Mouse (Mus musculus): ENCODE measurements at regions not wholly inside any gene's neighbourhood (a gene's known extent, or its start where the extent isn't known, plus 50 kb on each side); places are given as distances from the start of the nearest gene placed in this dataset.

DNA sequence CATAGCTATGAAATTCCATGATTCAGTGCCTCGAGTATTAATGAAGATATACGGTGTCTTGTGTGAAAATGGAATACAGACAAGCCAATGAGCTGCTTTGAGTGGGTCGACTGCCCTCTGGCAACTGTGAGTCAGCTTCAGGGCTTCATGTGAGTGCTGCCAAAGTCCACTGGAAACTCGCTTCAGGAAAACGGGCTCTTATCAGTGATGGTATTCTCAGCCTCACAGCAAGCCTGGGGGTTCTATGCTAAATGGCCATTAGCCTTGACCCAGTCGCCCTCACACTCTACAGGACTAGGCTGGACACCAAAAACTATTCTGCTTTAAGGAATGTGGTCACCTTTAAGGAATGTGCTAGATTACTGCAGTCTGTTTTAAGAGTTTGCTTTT is 477.8 kb downstream of the Efnb2 start:
- DNase-seq (ENCODE audit: low read depth, low spot score): no peak
- no peak overlapping the region for H3K4me3 ChIP-seq (ENCODE audit: control insufficient read depth in 1 of 2, insufficient read depth in 1 of 2, low read depth in 2 of 2, low read length in 2 of 2)
- no peaks in the 10 kb centered on the region for H3K79me2 ChIP-seq (ENCODE audit: control insufficient read depth, insufficient read depth, low read length, poor library complexity)
- TF ChIP-seq TAL1 (IDR thresholded peaks at IDR 0.05; ENCODE audit: low read length) (no peak), RAD21 (IDR thresholded peaks at IDR 0.05; ENCODE audit: low read depth, low read length) (no peak)
- H3K4me1 ChIP-seq (ENCODE audit: control insufficient read depth in 1 of 2, insufficient read depth in 2 of 2, low read length in 2 of 2): no peaks in the 10 kb centered on the region
- no peaks in the 10 kb centered on the region for H3K36me3 ChIP-seq (ENCODE audit: control insufficient read depth in 1 of 2, insufficient read depth in 2 of 2, low read length in 2 of 2)
- H3K9ac ChIP-seq (ENCODE audit: control insufficient read depth, low read depth, low read length, poor library complexity, severe bottlenecking): no peak overlapping the region
- no peaks in the 10 kb centered on the region for H3K27me3 ChIP-seq (ENCODE audit: control insufficient read depth in 1 of 2, insufficient read depth in 2 of 2, low read length in 2 of 2)
- H3K9me3 ChIP-seq (replicated peaks; ENCODE audit: insufficient read depth, low read length): no peaks in the 10 kb centered on the region
- no peak overlapping the region for H3K27ac ChIP-seq (ENCODE audit: control insufficient read depth, low read depth, low read length)

DNA sequence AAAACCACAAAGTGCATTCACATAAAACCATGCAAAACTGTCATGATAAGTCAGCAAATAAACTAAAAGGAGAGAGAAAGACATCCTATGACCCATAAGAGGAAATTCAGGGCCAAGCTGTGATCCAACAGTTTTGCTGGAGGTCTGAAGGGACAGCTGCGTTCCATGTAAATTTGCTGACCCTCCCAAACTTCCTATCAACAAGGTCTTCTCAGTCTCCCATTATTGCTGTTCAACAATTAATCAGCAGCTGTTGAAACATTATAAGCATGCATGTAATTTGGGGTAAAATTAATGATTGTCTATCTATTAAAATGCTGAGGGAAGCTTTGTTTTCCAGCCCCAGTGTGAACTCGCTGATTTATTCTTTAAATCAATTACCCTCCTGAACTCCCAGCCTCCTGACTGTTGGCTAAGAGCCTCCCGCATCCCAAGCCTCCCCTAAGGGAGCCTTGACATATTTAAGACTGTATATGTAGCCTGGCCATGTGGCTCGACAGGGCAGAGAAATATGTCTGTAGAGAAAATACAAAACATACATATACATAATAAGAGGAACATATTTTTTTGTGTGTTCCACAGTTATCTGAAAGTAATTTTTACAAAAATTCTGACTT is 478.3 kb downstream of the Efnb2 start:
- no peaks in the 10 kb centered on the region for H3K9me3 ChIP-seq (replicated peaks; ENCODE audit: insufficient read depth, low read length)
- H3K9ac ChIP-seq (ENCODE audit: control insufficient read depth, low read depth, low read length, poor library complexity, severe bottlenecking): no peak overlapping the region

DNA sequence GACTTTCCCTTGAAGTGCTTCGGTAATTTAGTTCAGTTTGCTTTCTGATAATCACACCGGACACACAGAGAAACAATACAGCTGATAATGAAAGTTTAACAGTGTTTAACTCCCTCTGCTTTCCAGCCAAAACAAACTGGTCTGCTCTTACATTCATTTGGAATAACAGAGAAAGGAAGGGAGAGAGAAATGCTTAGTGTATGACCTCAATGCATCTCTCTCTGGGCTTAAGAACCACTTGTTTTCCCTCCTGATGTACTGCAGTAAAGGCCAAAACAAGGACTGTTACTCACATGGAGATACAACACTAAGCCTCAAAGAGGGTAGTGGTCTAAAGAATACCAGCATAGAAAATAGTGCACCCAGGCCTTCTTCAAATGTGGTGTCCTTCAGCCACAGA is 478.9 kb downstream of the Efnb2 start:
- no peak for TF ChIP-seq RAD21 (IDR thresholded peaks at IDR 0.05; ENCODE audit: low read depth, low read length)
- TF ChIP-seq CHD2 (IDR thresholded peaks at IDR 0.05; ENCODE audit: low read length): no peak
- no peak for TF ChIP-seq GABPA (IDR thresholded peaks at IDR 0.05; ENCODE audit: low read depth, low read length)
- H3K79me2 ChIP-seq (ENCODE audit: control insufficient read depth, insufficient read depth, low read length, poor library complexity): no peaks in the 10 kb centered on the region
- DNase-seq (ENCODE audit: low read depth, low spot score): no peak
- H3K27ac ChIP-seq (ENCODE audit: control insufficient read depth, low read depth, low read length): no peak overlapping the region
- H3K9me3 ChIP-seq (replicated peaks; ENCODE audit: insufficient read depth, low read length): no peaks in the 10 kb centered on the region
- H3K4me1 ChIP-seq (ENCODE audit: control insufficient read depth in 1 of 2, insufficient read depth in 2 of 2, low read length in 2 of 2): no peaks in the 10 kb centered on the region
- no peak overlapping the region for H3K9ac ChIP-seq (ENCODE audit: control insufficient read depth, low read depth, low read length, poor library complexity, severe bottlenecking)
- H3K4me3 ChIP-seq (ENCODE audit: control insufficient read depth in 1 of 2, insufficient read depth in 1 of 2, low read depth in 2 of 2, low read length in 2 of 2): no peak overlapping the region
- no peaks in the 10 kb centered on the region for H3K36me3 ChIP-seq (ENCODE audit: control insufficient read depth in 1 of 2, insufficient read depth in 2 of 2, low read length in 2 of 2)
- H3K27me3 ChIP-seq (ENCODE audit: control insufficient read depth in 1 of 2, insufficient read depth in 2 of 2, low read length in 2 of 2): no peaks in the 10 kb centered on the region

More for the DNA sequence above, 478.3 kb downstream of the Efnb2 start:
- Histone ChIP-seq H3K27ac (ENCODE audit: control insufficient read depth, low read depth, low read length) (no peak overlapping the region), H3K36me3 (ENCODE audit: control insufficient read depth in 1 of 2, insufficient read depth in 2 of 2, low read length in 2 of 2) (no peaks in the 10 kb centered on the region), H3K27me3 (ENCODE audit: control insufficient read depth in 1 of 2, insufficient read depth in 2 of 2, low read length in 2 of 2) (no peaks in the 10 kb centered on the region), H3K4me1 (ENCODE audit: control insufficient read depth in 1 of 2, insufficient read depth in 2 of 2, low read length in 2 of 2) (no peaks in the 10 kb centered on the region), H3K4me3 (ENCODE audit: control insufficient read depth in 1 of 2, insufficient read depth in 1 of 2, low read depth in 2 of 2, low read length in 2 of 2) (no peak overlapping the region), H3K79me2 (ENCODE audit: control insufficient read depth, insufficient read depth, low read length, poor library complexity) (no peaks in the 10 kb centered on the region)
- no peak for DNase-seq (ENCODE audit: low read depth, low spot score)
- no peak for TF ChIP-seq USF1 (IDR thresholded peaks at IDR 0.05; ENCODE audit: low read depth, low read length)
- TF ChIP-seq TAL1 (IDR thresholded peaks at IDR 0.05; ENCODE audit: low read length): no peak
- TF ChIP-seq MAX (IDR thresholded peaks at IDR 0.05; ENCODE audit: low read length): no peak
- TF ChIP-seq POLR2A (IDR thresholded peaks at IDR 0.05; ENCODE audit: control insufficient read depth in 1 of 2, insufficient read depth in 1 of 2, low read depth in 1 of 2, low read length in 2 of 2, poor library complexity in 1 of 2): no peak
- TF ChIP-seq MAZ (IDR thresholded peaks at IDR 0.05; ENCODE audit: low read depth, low read length): no peak
- TF ChIP-seq CHD1 (IDR thresholded peaks at IDR 0.05; ENCODE audit: low read depth, low read length): no peak
- no peak for TF ChIP-seq SIN3A (IDR thresholded peaks at IDR 0.05; ENCODE audit: low read length)
- TF ChIP-seq POLR2AphosphoS2 (IDR thresholded peaks at IDR 0.05; ENCODE audit: low read length): no peak
- TF ChIP-seq USF2 (IDR thresholded peaks at IDR 0.05; ENCODE audit: borderline replicate concordance in 1 of 2, insufficient read depth in 1 of 2, low read depth in 1 of 2, low read length in 2 of 2): no peak
- TF ChIP-seq MEF2A (IDR thresholded peaks at IDR 0.05; ENCODE audit: extremely low read depth, insufficient replicate concordance, low read depth, low read length, poor library complexity, severe bottlenecking): no peak
- no peak for TF ChIP-seq UBTF (IDR thresholded peaks at IDR 0.05; ENCODE audit: borderline replicate concordance, insufficient read depth, low read depth, low read length)
- no peak for TF ChIP-seq ELF1 (IDR thresholded peaks at IDR 0.05; ENCODE audit: low read depth, low read length)
- no peak for TF ChIP-seq ZKSCAN1 (IDR thresholded peaks at IDR 0.05; ENCODE audit: low read depth, low read length)
- no peak for TF ChIP-seq BHLHE40 (IDR thresholded peaks at IDR 0.05; ENCODE audit: borderline replicate concordance, low read depth, low read length)
- TF ChIP-seq CHD2 (IDR thresholded peaks at IDR 0.05; ENCODE audit: low read length): no peak
- no peak for TF ChIP-seq MAFK (IDR thresholded peaks at IDR 0.05; ENCODE audit: borderline replicate concordance, low read depth, low read length)
- TF ChIP-seq ETS1 (IDR thresholded peaks at IDR 0.05; ENCODE audit: low read depth, low read length): no peak
- TF ChIP-seq E2F4 (IDR thresholded peaks at IDR 0.05; ENCODE audit: borderline replicate concordance, low read depth, low read length): no peak
- TF ChIP-seq TBP (IDR thresholded peaks at IDR 0.05; ENCODE audit: low read depth, low read length): no peak
